Mouse (Mus musculus) c-Kit-positive CD71-positive TER-119-negative erythroid progenitor cells, embryonic 14.5 days (primary cell): ENCODE measurements around the gene Gpr137.
"Not testable (repeated sequence)": the region's sequence is repeated elsewhere in the genome, so short reads cannot be mapped to it uniquely, and the experiment has no call there.

Source experiments
- DNase-seq: peaks from one replicate; pipeline ENCODE4 v3.0.0-alpha.2; 2013; ENCODE audit warnings: low read depth

Gene Gpr137

GRCm38 (mm10) chr19:6905498-6906159 lies 36.7 kb downstream of the Gpr137 start:
- DNase-seq = no peak

GRCm38 (mm10) chr19:6904846-6905245 lies 37.4 kb downstream of the Gpr137 start:
- no peak for DNase-seq

- DNase-seq = no peak
Observed at GRCm38 (mm10) chr19:6903031-6903430, 39.2 kb downstream of the Gpr137 start.

- no peak for DNase-seq
Observed at GRCm38 (mm10) chr19:6899641-6900040, 42.6 kb downstream of the Gpr137 start.

- not testable (repeated sequence) for DNase-seq
Observed at GRCm38 (mm10) chr19:6895608-6896305, 46.5 kb downstream of the Gpr137 start.

- DNase-seq = no peak
Observed at GRCm38 (mm10) chr19:6893731-6894451, 48.4 kb downstream of the Gpr137 start.

- no peak for DNase-seq
Observed at GRCm38 (mm10) chr19:6892512-6892911, 49.8 kb downstream of the Gpr137 start.
